Mouse (Mus musculus) forebrain, embryonic 16.5 days (tissue): ENCODE data around the gene Spns3. TPM values are rescaled to one million over a fixed set of nuclear protein-coding genes. Genes with fewer than 3 reads are reported as not detected.

Source experiments
- ATAC-seq: fragments of 200-750 bp; cut with Nextera tagmentation; 2 replicates; pipeline ENCODE4 v1.8.0; 2017; ENCODE audit warnings: mild to moderate bottlenecking, moderate library complexity
- H3K27ac ChIP-seq: fragments of 300-500 bp; sonication (generic); 2 replicates; pipeline ENCODE4 v1.5.1; 2014; ENCODE audit warnings: low read length, control low read depth
- H3K27me3 ChIP-seq: fragments of 300-500 bp; sonication (generic); replicated peaks from 2 replicates; pipeline ENCODE4 v1.6.1; 2014; ENCODE audit warnings: low read length; ENCODE audit not compliant: control insufficient read depth, insufficient read depth
- H3K36me3 ChIP-seq: fragments of 300-500 bp; sonication (generic); 2 replicates; pipeline ENCODE4 v1.6.1; 2014; ENCODE audit not compliant: control insufficient read depth, insufficient read depth
- H3K4me1 ChIP-seq: fragments of 300-500 bp; sonication (generic); replicated peaks from 2 replicates; pipeline ENCODE4 v1.6.1; 2014; ENCODE audit warnings: low read length; ENCODE audit not compliant: control insufficient read depth, insufficient read depth
- H3K4me2 ChIP-seq: fragments of 300-500 bp; sonication (generic); 2 replicates; pipeline ENCODE4 v1.6.1; 2014; ENCODE audit warnings: mild to moderate bottlenecking, low read length, control low read depth
- H3K4me3 ChIP-seq: fragments of 300-500 bp; sonication (generic); replicated peaks from 2 replicates; pipeline ENCODE4 v1.5.1; 2014; ENCODE audit warnings: mild to moderate bottlenecking, low read length, control low read depth
- H3K9ac ChIP-seq: fragments of 300-500 bp; sonication (generic); replicated peaks from 2 replicates; pipeline ENCODE4 v1.6.1; 2014; ENCODE audit warnings: low read depth, low read length, control low read depth
- H3K9me3 ChIP-seq: fragments of 300-500 bp; sonication (generic); 2 replicates; pipeline ENCODE4 v1.6.1; 2016; ENCODE audit warnings: low read length; ENCODE audit not compliant: control insufficient read depth
- WGBS: fragments of 180-500 bp; shearing (Covaris S2); extraction: QIAGEN DNeasy Blood & Tissue Kit; methylation state at CpG from one replicate; pipeline ENCODE4 v1.1.7; 2014; 5-methylcytosine and 5-hydroxymethylcytosine counted together
- polyA plus RNA-seq: library from polyadenylated mRNA; unstranded; fragments of >200 nt; fragmentation: Nextera tagmentation; extraction: Ambion mirVana; gene quantifications from 2 replicates; pipeline ENCODE4 v1.2.1, GENCODE M21; 2015

Spns3 gene
- polyA plus RNA-seq, 1 experiment from 2014 or later = not detected

DNA sequence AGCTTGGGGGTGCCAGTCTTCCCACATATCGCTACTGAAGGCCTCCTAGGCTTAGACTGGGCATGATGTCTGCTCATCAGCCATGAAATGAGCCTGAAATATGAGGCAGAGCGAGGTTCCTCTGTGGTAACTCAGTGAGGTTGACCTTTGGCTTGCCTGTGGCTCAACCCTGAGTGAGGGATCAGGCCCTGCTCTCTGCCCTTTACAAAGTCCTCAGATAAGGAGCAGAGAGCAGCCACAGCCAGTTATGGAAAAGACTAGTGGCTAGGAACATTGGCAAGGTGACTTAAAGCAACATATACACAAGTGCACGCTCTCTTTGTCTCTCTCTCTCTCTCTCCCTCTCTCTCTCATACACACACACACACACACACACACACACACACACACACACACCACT, 75.4 kb downstream of the Spns3 start:
- WGBS = 81% methylated on average over 3 of the region's 3 CpGs
- Histone ChIP-seq H3K9me3 (no peaks in the 10 kb centered on the region), H3K4me1 (no peaks in the 10 kb centered on the region; the same call in 1 of the 2 replicates), H3K36me3 (no peaks in the 10 kb centered on the region), H3K4me2 (no peak overlapping the region), H3K27ac (no peak overlapping the region), H3K9ac (no peak overlapping the region), H3K27me3 (no peaks in the 10 kb centered on the region), H3K4me3 (no peak overlapping the region)
- no peak for ATAC-seq

DNA sequence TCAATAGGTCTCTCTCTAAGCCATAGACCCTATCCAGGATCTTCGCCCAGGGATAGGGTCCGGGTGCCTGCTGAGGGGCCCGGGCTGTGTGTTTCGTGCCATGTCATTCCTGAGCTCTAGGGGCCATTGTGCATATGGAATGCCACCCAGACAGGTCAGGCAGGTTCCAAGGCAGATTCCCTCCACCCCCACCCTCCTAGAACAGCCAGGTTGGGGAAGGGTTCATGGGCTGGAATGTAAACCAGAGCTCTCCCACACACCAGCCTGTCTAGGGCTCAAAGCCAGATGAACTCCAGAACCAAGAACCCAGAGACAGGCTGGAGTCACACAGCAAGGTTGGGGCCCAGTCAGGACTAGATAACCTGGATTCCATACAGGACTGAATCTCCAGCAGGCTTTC, 76.8 kb downstream of the Spns3 start:
- Histone ChIP-seq H3K27ac (no peak overlapping the region), H3K36me3 (no peaks in the 10 kb centered on the region), H3K4me3 (no peak overlapping the region), H3K9ac (no peak overlapping the region), H3K27me3 (no peaks in the 10 kb centered on the region), H3K4me2 (no peak overlapping the region), H3K4me1 (peaks cover 8% of the 10 kb centered on the region), H3K9me3 (no peaks in the 10 kb centered on the region)
- no peak for ATAC-seq
- 79% methylated on average over 4 of the region's 4 CpGs for WGBS

DNA sequence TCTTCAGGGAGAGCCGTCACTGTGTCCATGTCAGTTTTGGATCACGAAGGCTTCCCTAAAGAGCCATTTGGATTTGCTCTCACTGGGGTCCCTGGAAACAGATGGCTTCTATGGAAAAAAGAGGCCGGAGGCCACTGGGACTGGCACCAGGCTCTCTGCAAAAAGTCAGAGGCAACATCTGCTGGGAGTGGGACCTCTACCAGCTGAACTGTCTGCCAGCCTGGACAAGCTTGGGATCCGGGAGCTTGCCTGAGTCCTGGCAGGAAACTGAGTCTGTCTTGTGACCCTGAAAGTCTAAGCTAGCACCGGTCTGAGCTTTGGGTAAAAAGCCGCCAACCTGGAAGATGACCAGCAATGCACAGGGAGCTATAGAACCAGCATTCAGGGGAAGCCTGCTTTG, 78.9 kb downstream of the Spns3 start:
- no peak for ATAC-seq
- 87% methylated on average over 6 of the region's 6 CpGs for WGBS

DNA sequence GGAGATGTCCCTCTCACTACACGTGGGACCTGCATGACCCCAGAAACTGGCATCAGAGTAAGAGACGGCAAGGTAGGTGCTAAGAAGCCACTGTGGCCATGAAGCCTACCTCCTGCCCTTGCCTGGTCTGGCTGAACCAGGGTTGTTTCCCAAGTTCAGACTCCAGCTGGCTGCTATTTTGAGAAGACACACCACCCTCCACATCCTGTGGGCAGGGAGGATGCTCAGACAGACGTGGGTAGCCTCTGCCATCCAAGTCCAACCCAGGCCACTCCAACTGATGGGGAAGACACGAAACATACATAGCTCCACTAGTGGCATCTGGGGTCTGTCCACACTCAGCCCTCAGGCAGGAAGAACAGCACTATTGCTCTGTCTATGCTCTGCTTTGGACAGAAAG, 80.3 kb downstream of the Spns3 start:
- WGBS = 79% methylated on average over 4 of the region's 4 CpGs
- no peaks in the 10 kb centered on the region for H3K36me3 ChIP-seq
- H3K9ac ChIP-seq = no peak overlapping the region
- no peak overlapping the region for H3K4me3 ChIP-seq
- H3K27me3 ChIP-seq = no peaks in the 10 kb centered on the region
- H3K4me1 ChIP-seq = peaks cover 8% of the 10 kb centered on the region
- no peaks in the 10 kb centered on the region for H3K9me3 ChIP-seq
- H3K4me2 ChIP-seq = no peak overlapping the region
- ATAC-seq = no peak
- H3K27ac ChIP-seq = no peak overlapping the region

More for the DNA sequence above, 78.9 kb downstream of the Spns3 start:
- H3K4me1 ChIP-seq = peaks cover 8% of the 10 kb centered on the region
- no peaks in the 10 kb centered on the region for H3K27me3 ChIP-seq
- no peak overlapping the region for H3K4me3 ChIP-seq
- H3K36me3 ChIP-seq = no peaks in the 10 kb centered on the region
- H3K4me2 ChIP-seq = no peak overlapping the region
- no peak overlapping the region for H3K9ac ChIP-seq
- H3K27ac ChIP-seq = no peak overlapping the region
- H3K9me3 ChIP-seq = no peaks in the 10 kb centered on the region

DNA sequence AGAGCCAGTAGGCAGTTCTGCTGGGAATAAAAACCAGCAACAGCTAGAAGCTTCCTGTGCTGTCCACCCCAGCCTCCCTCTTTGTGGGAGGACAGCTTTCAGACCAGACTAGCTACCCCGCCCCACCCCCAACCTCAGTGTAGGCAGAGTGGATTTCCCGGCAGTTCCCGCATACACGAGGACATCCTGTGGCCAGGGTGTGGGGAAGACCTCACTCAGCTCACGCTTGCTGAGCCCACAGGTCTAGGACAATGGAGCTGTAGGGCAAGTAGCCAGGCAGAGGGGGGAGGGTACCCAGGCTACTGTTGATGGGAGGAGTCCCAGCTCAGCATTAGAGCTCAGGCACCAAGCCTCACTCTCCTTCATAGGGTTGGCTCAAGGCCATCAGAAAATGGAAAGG, 81.1 kb downstream of the Spns3 start:
- H3K27ac ChIP-seq = no peak overlapping the region
- H3K4me1 ChIP-seq = peaks cover 8% of the 10 kb centered on the region
- WGBS = 19% methylated on average over 5 of the region's 5 CpGs
- no peak overlapping the region for H3K4me3 ChIP-seq
- no peaks in the 10 kb centered on the region for H3K27me3 ChIP-seq
- H3K9ac ChIP-seq = no peak overlapping the region
- no peak overlapping the region for H3K4me2 ChIP-seq
- no peaks in the 10 kb centered on the region for H3K36me3 ChIP-seq
- ATAC-seq = peak; percentile 64; the same call in 1 of the 2 replicates
- H3K9me3 ChIP-seq = no peaks in the 10 kb centered on the region

DNA sequence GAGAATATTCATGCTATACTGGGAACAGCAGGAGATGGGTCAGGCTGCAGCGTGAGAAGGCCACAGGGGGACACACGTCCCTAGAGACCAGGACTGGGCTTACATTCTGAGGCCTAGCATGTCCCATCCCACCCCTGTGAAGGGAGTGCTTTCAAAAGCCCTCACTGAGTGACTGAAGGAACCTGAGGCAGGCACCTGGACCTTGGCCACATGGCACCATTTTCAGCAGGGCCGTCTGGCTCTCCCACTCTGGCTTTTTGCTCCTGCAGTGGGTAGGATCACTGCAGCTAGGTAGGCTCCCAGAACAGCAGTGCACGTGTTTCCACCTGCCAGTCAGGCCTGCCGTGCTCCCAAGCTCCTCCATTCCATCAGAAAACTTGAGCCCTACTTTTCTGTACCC, 81.8 kb downstream of the Spns3 start:
- H3K9ac ChIP-seq = no peak overlapping the region
- H3K27ac ChIP-seq = no peak overlapping the region
- no peak overlapping the region for H3K4me2 ChIP-seq
- no peak for ATAC-seq
- H3K4me1 ChIP-seq = peaks cover 8% of the 10 kb centered on the region
- H3K4me3 ChIP-seq = no peak overlapping the region
- no peaks in the 10 kb centered on the region for H3K9me3 ChIP-seq
- 73% methylated on average over 5 of the region's 5 CpGs for WGBS
- H3K27me3 ChIP-seq = no peaks in the 10 kb centered on the region
- H3K36me3 ChIP-seq = no peaks in the 10 kb centered on the region

DNA sequence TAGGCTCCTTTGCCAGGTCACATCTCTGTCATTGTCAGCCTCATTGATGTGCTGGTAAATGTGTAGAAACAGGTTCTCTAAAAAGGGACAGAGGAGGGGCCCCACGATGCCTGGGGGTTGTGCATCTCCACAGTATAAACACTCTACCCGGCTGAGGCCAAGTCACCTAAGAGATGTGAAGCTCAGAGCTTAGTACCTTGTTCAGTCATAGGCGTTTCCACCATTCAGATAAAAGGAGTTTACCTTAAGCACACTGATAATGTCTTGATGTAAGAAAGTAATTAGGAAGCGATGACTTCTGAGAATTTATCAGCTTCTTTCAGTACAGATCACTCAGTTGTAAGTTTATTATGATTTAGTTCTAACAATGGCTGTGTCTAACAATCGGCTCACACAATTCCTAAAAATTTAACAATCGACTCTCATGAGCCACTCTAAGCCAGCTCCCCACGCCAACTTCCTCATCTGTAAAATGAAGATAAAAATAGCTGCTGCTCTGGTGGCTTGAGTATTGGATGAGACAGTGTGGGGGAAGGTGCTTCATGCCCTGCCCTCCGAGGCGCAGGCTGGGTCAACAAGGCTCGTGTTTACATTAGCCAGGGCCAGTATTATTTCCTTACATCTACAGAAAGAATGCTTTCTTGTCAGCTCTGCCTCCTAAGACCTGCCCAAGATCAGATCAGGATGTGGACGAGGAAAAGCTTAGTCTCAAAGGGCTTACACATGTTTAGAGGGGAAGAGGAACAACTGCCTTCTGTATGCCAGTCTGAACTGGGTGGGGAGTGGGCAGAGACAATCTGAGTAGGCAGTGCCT, 83.4 kb downstream of the Spns3 start:
- Histone ChIP-seq H3K9me3 (no peaks in the 10 kb centered on the region), H3K9ac (no peak overlapping the region), H3K27me3 (no peaks in the 10 kb centered on the region), H3K4me1 (peaks cover 8% of the 10 kb centered on the region), H3K27ac (no peak overlapping the region; the same call in 1 of the 2 replicates), H3K36me3 (0 out of 2 replicates have a peak, but pooled peaks cover 6% of the 10 kb centered on the region), H3K4me3 (no peak overlapping the region), H3K4me2 (no peak overlapping the region)
- WGBS = 71% methylated on average over 11 of the region's 11 CpGs
- ATAC-seq = no peak

DNA sequence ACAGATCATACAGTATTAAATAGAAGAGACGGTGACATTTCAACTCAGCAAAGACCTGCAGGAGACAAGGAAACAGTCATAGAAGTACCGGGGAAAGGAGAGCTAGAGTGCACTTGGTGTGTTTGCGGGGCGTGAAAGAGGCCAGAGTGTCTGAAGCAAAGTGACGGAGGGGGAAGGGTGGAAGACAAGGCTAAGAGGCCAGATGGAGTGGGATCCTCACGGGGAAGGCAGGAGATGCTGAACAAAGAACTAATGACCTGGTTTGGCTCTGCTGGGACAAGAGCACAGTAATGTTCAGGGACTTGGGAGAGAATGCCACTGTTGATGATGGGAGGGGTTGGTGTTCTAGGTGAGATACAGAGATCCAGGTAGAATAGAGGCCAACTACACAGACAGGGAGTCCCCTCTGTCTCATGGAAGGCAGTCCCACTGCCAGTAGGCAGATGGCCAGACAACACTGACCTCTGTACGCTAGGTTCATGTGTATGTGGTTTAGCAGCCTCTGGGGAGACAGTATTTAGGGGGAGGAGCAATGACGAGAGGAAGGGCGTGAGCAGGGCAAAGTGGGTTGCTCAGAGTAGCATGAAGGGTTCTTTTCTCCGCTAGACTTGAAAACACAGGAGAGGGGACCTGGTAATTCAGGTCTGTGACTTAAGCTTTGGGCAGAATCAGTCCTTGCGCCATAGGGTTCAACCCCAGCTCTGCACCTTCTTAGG, 84.2 kb downstream of the Spns3 start:
- Histone ChIP-seq H3K9ac (no peak overlapping the region), H3K9me3 (no peaks in the 10 kb centered on the region), H3K36me3 (0 out of 2 replicates have a peak, but pooled peaks cover 6% of the 10 kb centered on the region), H3K4me3 (no peak overlapping the region), H3K27ac (no peak overlapping the region; the same call in 1 of the 2 replicates), H3K4me1 (peaks cover 8% of the 10 kb centered on the region), H3K27me3 (no peaks in the 10 kb centered on the region), H3K4me2 (no peak overlapping the region)
- WGBS = 79% methylated on average over 11 of the region's 11 CpGs
- no peak for ATAC-seq

DNA sequence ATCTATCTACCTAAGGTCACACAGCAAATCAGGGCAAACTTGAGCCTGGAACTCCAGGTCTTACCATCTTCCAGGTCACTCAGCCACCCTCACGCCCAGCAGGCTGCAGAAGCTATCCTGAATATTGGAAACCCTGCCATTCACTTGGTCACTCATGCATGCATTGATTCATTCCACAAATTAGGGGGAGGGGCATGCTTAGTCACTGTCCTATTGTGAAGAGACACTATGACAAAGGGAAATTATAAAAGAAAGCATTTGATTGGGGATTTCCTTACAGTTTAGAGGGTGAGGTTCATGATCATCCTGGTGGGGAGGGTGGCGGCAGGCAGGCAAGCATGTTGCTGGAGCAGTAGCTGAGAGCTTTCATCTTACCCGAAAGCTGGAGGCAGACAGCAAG, 85.5 kb downstream of the Spns3 start:
- Histone ChIP-seq H3K4me3 (no peak overlapping the region), H3K4me2 (no peak overlapping the region), H3K4me1 (peaks cover 8% of the 10 kb centered on the region), H3K27ac (no peak overlapping the region), H3K36me3 (0 out of 2 replicates have a peak, but pooled peaks cover 6% of the 10 kb centered on the region), H3K27me3 (no peaks in the 10 kb centered on the region), H3K9me3 (no peaks in the 10 kb centered on the region), H3K9ac (no peak overlapping the region)
- ATAC-seq = no peak
- 38% methylated on average over 3 of the region's 3 CpGs for WGBS
